Mouse (Mus musculus): ENCODE measurements at regions not wholly inside any gene's neighbourhood (a gene's known extent, or its start where the extent isn't known, plus 50 kb on each side); places are given as distances from the start of the nearest gene placed in this dataset.

- no peak for TF ChIP-seq CTCF (conservative IDR thresholded peaks at IDR 0.05; ENCODE audit: insufficient read depth, insufficient read length, low read depth, low read length)
- no peak for TF ChIP-seq POLR2A (IDR thresholded peaks at IDR 0.05; ENCODE audit: low read depth, low read length)
Observed at GRCm38 (mm10) chr7:37241781-37242180, 531.7 kb downstream of the Zfp536 start.

Measured in kidney, adult 2 months (tissue).